Mouse (Mus musculus): ENCODE results near the gene Atg2b.

DNA sequence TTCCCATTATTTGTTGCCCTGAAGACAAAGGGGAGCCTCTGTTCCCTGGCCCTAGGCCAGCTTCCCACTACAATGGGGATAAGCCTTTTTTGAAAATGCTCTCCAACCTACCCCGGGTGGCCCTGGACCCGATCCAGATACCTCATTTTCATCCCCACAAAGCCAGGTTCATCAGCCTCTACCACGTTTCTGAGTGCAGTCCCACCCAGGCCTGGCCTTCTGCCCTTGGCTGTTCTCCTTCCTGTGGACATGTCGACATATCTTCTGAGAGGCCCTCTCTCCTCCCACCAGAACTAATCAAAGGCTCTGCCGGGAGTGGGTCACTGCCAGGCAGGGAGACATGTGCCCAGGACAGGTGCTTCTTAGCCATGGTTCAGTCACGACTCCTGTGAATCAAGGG is 83.4 kb downstream of the Atg2b start:
- TF ChIP-seq POLR2A (IDR thresholded peaks at IDR 0.05; ENCODE audit: insufficient read depth, low read length) (no peak), CTCF (IDR thresholded peaks at IDR 0.05; ENCODE audit: low read depth, low read length) (no peak)
